Mouse (Mus musculus): ENCODE measurements around the gene Scyl1.

DNA sequence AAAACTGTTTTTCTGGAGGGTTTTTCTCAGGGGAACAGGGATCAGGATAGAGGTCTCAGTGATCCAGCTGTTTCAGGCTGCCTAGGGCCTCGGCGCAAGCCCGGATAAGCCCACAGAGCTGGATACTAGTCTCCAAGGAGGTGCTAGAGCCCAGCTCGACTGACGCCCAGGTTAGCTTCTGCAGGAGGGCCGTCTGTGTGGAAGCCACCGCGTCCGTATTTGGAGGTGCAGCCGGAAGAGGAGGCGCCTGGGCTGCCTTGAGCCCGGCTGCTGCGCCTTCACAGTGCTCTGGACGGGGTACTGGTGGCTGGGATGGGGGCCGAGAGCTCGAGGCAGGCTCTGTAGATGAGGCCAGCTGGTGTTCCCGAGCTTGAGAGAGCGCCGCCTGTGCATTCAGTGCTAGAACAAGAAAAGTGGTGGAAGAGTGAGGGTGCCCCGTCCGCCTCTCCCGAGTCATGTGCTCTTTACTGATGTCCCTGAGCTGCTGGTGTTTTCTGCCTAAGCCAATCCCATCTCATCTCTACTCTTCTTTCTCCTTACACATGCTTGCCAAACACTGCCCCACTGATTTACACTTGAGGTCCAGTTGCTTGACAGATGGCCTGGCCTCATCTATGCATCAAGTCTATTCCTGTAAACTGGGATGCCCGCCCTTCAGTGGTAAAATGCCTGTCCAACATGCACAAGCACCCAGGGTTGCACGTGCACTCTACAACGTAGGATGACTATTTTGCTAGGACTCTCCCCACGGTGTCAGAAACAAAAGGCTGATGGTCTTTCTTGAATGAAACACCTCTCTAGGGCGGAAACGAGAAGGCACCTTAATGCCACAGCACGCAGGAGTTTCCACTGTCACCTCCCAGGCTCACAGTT lies 40.7 kb downstream of the Scyl1 start:
- TF ChIP-seq POLR2A (IDR thresholded peaks at IDR 0.05; ENCODE audit: insufficient read depth, low read length) (no peak), EP300 (IDR thresholded peaks at IDR 0.05; ENCODE audit: insufficient read depth, low read depth, low read length) (no peak)

All from ES-Bruce4 (cell line).